Mouse (Mus musculus): ENCODE data around the gene Nr1h3.
"Not testable (repeated sequence)": the region's sequence is repeated elsewhere in the genome, so short reads cannot be mapped to it uniquely, and the experiment has no call there.

Nr1h3 gene

GRCm38 (mm10) chr2:91202222-91202971 lies at the start of gene Nr1h3, which contains the start of gene Acp2:
Nr1h3 (minus strand) TSS chr2:91202834.
Acp2 (plus strand) TSS chr2:91202885.
- peak; percentile 75 to 77 for DNase-seq

- DNase-seq: no peak
Measured at GRCm38 (mm10) chr2:91252001-91252400, 49.4 kb upstream of the Nr1h3 start.

- DNase-seq: no peak
Measured at GRCm38 (mm10) chr2:91248366-91248765, 45.7 kb upstream of the Nr1h3 start.

GRCm38 (mm10) chr2:91244557-91245228 lies 42.1 kb upstream of the Nr1h3 start:
- DNase-seq: no peak

- no peak for DNase-seq
Measured at GRCm38 (mm10) chr2:91243416-91243815, 40.8 kb upstream of the Nr1h3 start.

- DNase-seq: no peak
Measured at GRCm38 (mm10) chr2:91242547-91242946, 39.9 kb upstream of the Nr1h3 start.

GRCm38 (mm10) chr2:91237511-91238080 lies 35.0 kb upstream of the Nr1h3 start:
- DNase-seq: not testable (repeated sequence)

GRCm38 (mm10) chr2:91236601-91237510 lies 34.2 kb upstream of the Nr1h3 start, which contains the start of gene Ddb2:
Ddb2 (minus strand) TSS chr2:91236982.
- DNase-seq: peak; percentile 87

- DNase-seq: no peak
Measured at GRCm38 (mm10) chr2:91229735-91230134, 27.1 kb upstream of the Nr1h3 start.

GRCm38 (mm10) chr2:91223614-91224013 lies 21.0 kb upstream of the Nr1h3 start:
- no peak for DNase-seq

GRCm38 (mm10) chr2:91220501-91220900 lies 17.9 kb upstream of the Nr1h3 start:
- no peak for DNase-seq

GRCm38 (mm10) chr2:91217032-91217431 lies 14.4 kb upstream of the Nr1h3 start:
- DNase-seq: peak; percentile 60 to 79

GRCm38 (mm10) chr2:91213311-91213710 lies 10.7 kb upstream of the Nr1h3 start:
- no peak for DNase-seq

- DNase-seq: no peak
Measured at GRCm38 (mm10) chr2:91206254-91206775, 3.7 kb upstream of the Nr1h3 start.

- no peak for DNase-seq
Measured at GRCm38 (mm10) chr2:91202972-91203656, 480 bp upstream of the Nr1h3 start.

GRCm38 (mm10) chr2:91198888-91199287 lies 3.7 kb downstream of the Nr1h3 start:
- no peak for DNase-seq

GRCm38 (mm10) chr2:91196577-91197001 lies 6.0 kb downstream of the Nr1h3 start:
- no peak for DNase-seq

GRCm38 (mm10) chr2:91194624-91195332 lies 7.9 kb downstream of the Nr1h3 start:
- DNase-seq: peak; percentile 37 to 42

- no peak for DNase-seq
Measured at GRCm38 (mm10) chr2:91190501-91190900, 12.1 kb downstream of the Nr1h3 start.

GRCm38 (mm10) chr2:91187431-91187830 lies 15.2 kb downstream of the Nr1h3 start:
- no peak for DNase-seq

- DNase-seq: no peak
Measured at GRCm38 (mm10) chr2:91186208-91186607, 16.4 kb downstream of the Nr1h3 start.
